Mouse (Mus musculus): ENCODE data around the gene Ankrd13c.

GRCm38 (mm10) chr3:157995726-157996125, 48.7 kb downstream of the Ankrd13c start:
- TF ChIP-seq CTCF (IDR thresholded peaks at IDR 0.05; ENCODE audit: low read depth) (no peak), EP300 (optimal IDR thresholded peaks at IDR 0.05) (no peak)

Data from stomach, postnatal 0 days (tissue).